Mouse (Mus musculus): ENCODE measurements around the gene Pif1. TPM values are rescaled to one million over a fixed set of nuclear protein-coding genes. Genes with fewer than 3 reads are reported as not detected.

The Pif1 gene
- total RNA-seq, 2 experiments from 2014 or later = not detected

- DNase-seq (ENCODE audit: low spot score) = no peak
- intact Hi-C loops (cut with DNase I) = loop anchor here (10.0 kb wide), 1 partner anchor 152 kb away; the partner anchor contains the start of gene Mtfmt
Observed at GRCm38 (mm10) chr9:65587270-65587572, 261 bp downstream of the Pif1 start.

- intact Hi-C loops (cut with DNase I) = loop anchor here (10.0 kb wide), 1 partner anchor 153 kb away; the partner anchor contains the start of gene Mtfmt
- DNase-seq (ENCODE audit: low spot score) = no peak
Observed at GRCm38 (mm10) chr9:65587573-65588358, 806 bp downstream of the Pif1 start.

- no peak for DNase-seq (ENCODE audit: low spot score)
- intact Hi-C loops (cut with DNase I) = loop anchor here (10.0 kb wide), 1 partner anchor 154 kb away; the partner anchor contains the start of gene Mtfmt
Observed at GRCm38 (mm10) chr9:65589091-65589490, 2.1 kb downstream of the Pif1 start.

- intact Hi-C loops (cut with DNase I) = no loop called here
Observed at GRCm38 (mm10) chr9:65592721-65593120, 5.8 kb downstream of the Pif1 start.

GRCm38 (mm10) chr9:65593596-65593995 lies 6.6 kb downstream of the Pif1 start:
- intact Hi-C loops (cut with DNase I) = no loop called here
- DNase-seq (ENCODE audit: low spot score) = no peak

More at GRCm38 (mm10) chr9:65592721-65593120, 5.8 kb downstream of the Pif1 start:
- DNase-seq (ENCODE audit: low spot score) = no peak

GRCm38 (mm10) chr9:65598765-65599249 lies 11.8 kb downstream of the Pif1 start:
- intact Hi-C loops (cut with DNase I) = no loop called here

GRCm38 (mm10) chr9:65600951-65601350 lies 14.0 kb downstream of the Pif1 start:
- no peak for DNase-seq (ENCODE audit: low spot score)
- intact Hi-C loops (cut with DNase I) = loop anchor here (10.0 kb wide), 1 partner anchor 484 kb away; no protein-coding TSS in a partner anchor

More at GRCm38 (mm10) chr9:65598765-65599249, 11.8 kb downstream of the Pif1 start:
- DNase-seq (ENCODE audit: low spot score) = no peak

GRCm38 (mm10) chr9:65603401-65604102 lies 16.6 kb downstream of the Pif1 start:
- intact Hi-C loops (cut with DNase I) = loop anchor here (2.0 to 10.0 kb wide), 2 partner anchors 245 to 481 kb away; no protein-coding TSS in a partner anchor
- no peak for DNase-seq (ENCODE audit: low spot score)

GRCm38 (mm10) chr9:65605471-65606136 lies 18.6 kb downstream of the Pif1 start:
- intact Hi-C loops (cut with DNase I) = loop anchor here (1.0 to 10.0 kb wide), 3 partner anchors 59 to 479 kb away; no protein-coding TSS in a partner anchor
- DNase-seq (ENCODE audit: low spot score) = peak; percentile 35

- DNase-seq (ENCODE audit: low spot score) = no peak
- intact Hi-C loops (cut with DNase I) = loop anchor here (10.0 kb wide), 1 partner anchor 478 kb away; no protein-coding TSS in a partner anchor
Observed at GRCm38 (mm10) chr9:65606321-65607109, 19.6 kb downstream of the Pif1 start.

GRCm38 (mm10) chr9:65607120-65607519 lies 20.2 kb downstream of the Pif1 start:
- no peak for DNase-seq (ENCODE audit: low spot score)
- intact Hi-C loops (cut with DNase I) = loop anchor here (10.0 kb wide), 1 partner anchor 478 kb away; no protein-coding TSS in a partner anchor

- intact Hi-C loops (cut with DNase I) = no loop called here
- DNase-seq (ENCODE audit: low spot score) = no peak
Observed at GRCm38 (mm10) chr9:65611969-65612486, 25.1 kb downstream of the Pif1 start.

- intact Hi-C loops (cut with DNase I) = no loop called here
- DNase-seq (ENCODE audit: low spot score) = no peak
Observed at GRCm38 (mm10) chr9:65613098-65613497, 26.1 kb downstream of the Pif1 start.

GRCm38 (mm10) chr9:65619311-65619710 lies 32.4 kb downstream of the Pif1 start:
- DNase-seq (ENCODE audit: low spot score) = no peak
- intact Hi-C loops (cut with DNase I) = no loop called here

- intact Hi-C loops (cut with DNase I) = no loop called here
- no peak for DNase-seq (ENCODE audit: low spot score)
Observed at GRCm38 (mm10) chr9:65621196-65621595, 34.2 kb downstream of the Pif1 start.

- no peak for DNase-seq (ENCODE audit: low spot score)
- intact Hi-C loops (cut with DNase I) = no loop called here
Observed at GRCm38 (mm10) chr9:65621666-65622065, 34.7 kb downstream of the Pif1 start.

GRCm38 (mm10) chr9:65622826-65623225 lies 35.9 kb downstream of the Pif1 start:
- DNase-seq (ENCODE audit: low spot score) = no peak
- intact Hi-C loops (cut with DNase I) = no loop called here

- intact Hi-C loops (cut with DNase I) = no loop called here
- DNase-seq (ENCODE audit: low spot score) = no peak
Observed at GRCm38 (mm10) chr9:65624266-65624665, 37.3 kb downstream of the Pif1 start.
